Mouse (Mus musculus): Measurements from ENCODE around the gene Hist1h2bh. TPM values are rescaled to one million over a fixed set of nuclear protein-coding genes. Genes with fewer than 3 reads are reported as not detected.
"Not testable (repeated sequence)": the region's sequence is repeated elsewhere in the genome, so short reads cannot be mapped to it uniquely, and the experiment has no call there.

The Hist1h2bh gene
- 10 to 100 TPM; 23.5 to 23.8 TPM for total RNA-seq (2021)

- DNase-seq: peak; percentile 62
Measured at GRCm38 (mm10) chr13:23542999-23543607, at the start of gene Hist1h2bh. Gene Hist1h2bh, minus strand, starts transcription at chr13:23543392.

- no peak for DNase-seq
Measured at GRCm38 (mm10) chr13:23592614-23593013, 49.4 kb upstream of the Hist1h2bh start.

GRCm38 (mm10) chr13:23591886-23592285 is 48.7 kb upstream of the Hist1h2bh start:
- not testable (repeated sequence) for DNase-seq

GRCm38 (mm10) chr13:23591206-23591605 is 48.0 kb upstream of the Hist1h2bh start:
- no peak for DNase-seq

GRCm38 (mm10) chr13:23586940-23587225 is 43.7 kb upstream of the Hist1h2bh start:
- no peak for DNase-seq

- no peak for DNase-seq
Measured at GRCm38 (mm10) chr13:23586099-23586939, 43.1 kb upstream of the Hist1h2bh start.

- DNase-seq: peak; percentile 66
Measured at GRCm38 (mm10) chr13:23585442-23586098, 42.4 kb upstream of the Hist1h2bh start.

- DNase-seq: peak; percentile 76
Measured at GRCm38 (mm10) chr13:23585029-23585441, 41.8 kb upstream of the Hist1h2bh start.

GRCm38 (mm10) chr13:23584331-23584730 is 41.1 kb upstream of the Hist1h2bh start:
- no peak for DNase-seq

- DNase-seq: no peak
Measured at GRCm38 (mm10) chr13:23583387-23584068, 40.3 kb upstream of the Hist1h2bh start.

- DNase-seq: no peak
Measured at GRCm38 (mm10) chr13:23582219-23583056, 39.2 kb upstream of the Hist1h2bh start.

GRCm38 (mm10) chr13:23581408-23582218 is 38.4 kb upstream of the Hist1h2bh start, which contains the start of gene Hist1h4d:
Gene Hist1h4d, plus strand, starts transcription at chr13:23581598.
- DNase-seq: peak; percentile 97

- DNase-seq: no peak
Measured at GRCm38 (mm10) chr13:23577835-23578234, 34.6 kb upstream of the Hist1h2bh start.

- DNase-seq: no peak
Measured at GRCm38 (mm10) chr13:23576906-23577639, 33.9 kb upstream of the Hist1h2bh start.

GRCm38 (mm10) chr13:23576351-23576881 is 33.2 kb upstream of the Hist1h2bh start:
- DNase-seq: no peak

GRCm38 (mm10) chr13:23575864-23576313 is 32.7 kb upstream of the Hist1h2bh start:
- not testable (repeated sequence) for DNase-seq

GRCm38 (mm10) chr13:23575271-23575851 is 32.2 kb upstream of the Hist1h2bh start, which contains the start of gene Hist1h3d:
Gene Hist1h3d, plus strand, starts transcription at chr13:23575763.
- peak; percentile 42 for DNase-seq

- DNase-seq: not testable (repeated sequence)
Measured at GRCm38 (mm10) chr13:23574546-23575170, 31.5 kb upstream of the Hist1h2bh start.
